Mouse (Mus musculus) ES-E14 (cell line): ENCODE results near the gene Olfr432. TPM values are rescaled to one million over a fixed set of nuclear protein-coding genes. Genes with fewer than 3 reads are reported as not detected.

ENCODE experiments used
- DNase-seq: peaks from one replicate; pipeline ENCODE4 v3.0.0-alpha.2; 2013; ENCODE audit warnings: low read depth, low spot score
- H3K27ac ChIP-seq: 2 replicates; pipeline ENCODE4 v1.5.1; 2012; ENCODE audit warnings: low read depth, mild to moderate bottlenecking, low read length, moderate library complexity, mixed read lengths; ENCODE audit not compliant: poor library complexity, insufficient read depth, severe bottlenecking
- H3K36me3 ChIP-seq: 2 replicates; pipeline ENCODE4 v1.6.1; 2012; ENCODE audit warnings: mild to moderate bottlenecking, low read length, moderate library complexity, mixed read lengths; ENCODE audit not compliant: control insufficient read depth, poor library complexity, insufficient read depth, severe bottlenecking
- H3K4me1 ChIP-seq, 2 experiments: fragments of 150-350 bp in 1 of 2; sonication (generic) in 1 of 2; 2 replicates each; pipeline ENCODE4 v1.6.1; 2012; ENCODE audit warnings: low read length in 2 of 2, mild to moderate bottlenecking in 1 of 2, mixed read lengths in 1 of 2; ENCODE audit not compliant: control insufficient read depth in 2 of 2, insufficient read depth in 2 of 2, poor library complexity in 1 of 2
- H3K4me3 ChIP-seq, 2 experiments: fragments of 150-350 bp in 1 of 2; sonication (generic) in 1 of 2; 2 replicates each; pipeline ENCODE4 v1.5.1; 2012; ENCODE audit warnings: low read length in 2 of 2, low read depth in 1 of 2, mild to moderate bottlenecking in 1 of 2, mixed read lengths in 1 of 2; ENCODE audit not compliant: insufficient read depth in 1 of 2, poor library complexity in 1 of 2, severe bottlenecking in 1 of 2
- H3K9ac ChIP-seq: 2 replicates; pipeline ENCODE4 v1.6.1; 2012; ENCODE audit warnings: low read depth, mild to moderate bottlenecking, low read length, mixed read lengths; ENCODE audit not compliant: poor library complexity, insufficient read depth, severe bottlenecking
- H3K9me3 ChIP-seq: fragments of 150-350 bp; sonication (generic); 2 replicates; pipeline ENCODE4 v1.6.1; 2012; ENCODE audit warnings: low read depth, mild to moderate bottlenecking, low read length; ENCODE audit not compliant: control insufficient read depth, insufficient read depth
- CHD2 ChIP-seq: IDR thresholded peaks from 2 replicates; pipeline ENCODE4 v1.6.1; 2014; ENCODE audit warnings: mild to moderate bottlenecking, low read depth, low read length, inconsistent platforms
- HCFC1 ChIP-seq: IDR thresholded peaks from 2 replicates; pipeline ENCODE4 v1.6.1; 2012; ENCODE audit warnings: low read length, inconsistent platforms, borderline replicate concordance; ENCODE audit not compliant: insufficient read depth
- MAFK ChIP-seq: IDR thresholded peaks from 2 replicates; pipeline ENCODE4 v1.6.1; 2014; ENCODE audit warnings: mild to moderate bottlenecking, low read depth, low read length, inconsistent platforms; ENCODE audit not compliant: insufficient read depth
- ZC3H11A ChIP-seq: IDR thresholded peaks from 2 replicates; pipeline ENCODE4 v1.6.1; 2012; ENCODE audit warnings: low read depth, mild to moderate bottlenecking, inconsistent platforms, low read length, borderline replicate concordance
- ZNF384 ChIP-seq: IDR thresholded peaks from 2 replicates; pipeline ENCODE4 v1.6.1; 2012; ENCODE audit warnings: low read depth, low read length, inconsistent platforms
- in situ Hi-C, 2 experiments: fragments of 600-800 bp; cut with MboI; formaldehyde crosslinking; loops; one replicate each; pipeline ENCODE4 v1.15.1; 2025; ENCODE audit warnings: low sequenced_read_pairs in 2 of 2, inconsistent platforms in 1 of 2; ENCODE audit not compliant: unreplicated experiment in 2 of 2
- total RNA-seq: library from RNA; depleted of rRNA; stranded (reverse); fragments of 300-350 nt; gene quantifications from 2 replicates; pipeline ENCODE4 v1.2.3, GENCODE M21; 2012

The Olfr432 gene
- total RNA-seq, 1 experiment: not detected

DNA sequence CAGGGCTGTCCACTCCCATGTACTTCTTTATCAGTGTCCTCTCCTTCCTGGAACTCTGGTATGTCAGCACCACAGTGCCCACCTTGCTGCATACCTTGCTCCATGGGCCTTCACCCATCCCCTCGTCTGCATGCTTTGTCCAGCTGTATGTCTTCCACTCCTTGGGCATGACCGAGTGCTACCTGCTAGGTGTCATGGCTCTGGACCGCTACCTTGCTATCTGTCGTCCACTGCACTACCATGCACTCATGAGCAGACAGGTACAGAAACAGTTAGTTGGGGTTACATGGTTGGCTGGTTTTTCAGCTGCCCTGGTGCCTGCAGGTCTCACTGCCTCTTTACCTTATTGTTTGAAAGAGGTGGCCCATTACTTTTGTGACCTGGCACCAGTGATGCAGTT lies 1.5 kb downstream of the Olfr432 start:
- no peak for DNase-seq
- H3K4me3 ChIP-seq: no peak overlapping the region
- in situ Hi-C loops: no loop called here
- TF ChIP-seq CHD2: no peak
- no peak for TF ChIP-seq ZC3H11A
- no peak for TF ChIP-seq MAFK
- TF ChIP-seq ZNF384: no peak
- TF ChIP-seq HCFC1: no peak
- no peaks in the 10 kb centered on the region; a peak in 1 of 4 replicates for H3K4me1 ChIP-seq
- no peak overlapping the region for H3K27ac ChIP-seq
- H3K9ac ChIP-seq: no peak overlapping the region
- H3K9me3 ChIP-seq: no peaks in the 10 kb centered on the region
- H3K36me3 ChIP-seq: no peaks in the 10 kb centered on the region

DNA sequence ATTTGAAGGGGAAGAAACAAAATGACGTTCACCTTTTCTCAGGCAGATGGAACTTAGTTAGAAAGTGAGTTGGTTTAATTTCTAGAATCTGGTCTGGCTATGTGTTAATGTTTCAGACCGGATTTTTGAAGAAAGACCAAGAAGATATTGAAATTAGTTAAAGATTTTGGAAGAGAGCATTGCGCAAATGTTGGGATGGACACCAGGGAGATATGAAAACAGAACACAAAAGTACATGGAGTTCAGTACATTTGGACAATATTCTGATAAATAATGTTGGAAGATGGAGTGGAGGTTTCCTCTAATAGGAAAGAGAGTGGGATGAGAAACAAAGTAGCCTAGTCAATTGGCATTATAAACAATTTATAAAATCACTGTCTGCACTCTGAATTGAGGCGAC lies 2.5 kb downstream of the Olfr432 start:
- Histone ChIP-seq H3K36me3 (no peaks in the 10 kb centered on the region), H3K9ac (no peak overlapping the region), H3K4me3 (no peak overlapping the region), H3K9me3 (no peaks in the 10 kb centered on the region), H3K27ac (no peak overlapping the region), H3K4me1 (no peaks in the 10 kb centered on the region; a peak in 1 of 4 replicates)
- TF ChIP-seq CHD2: no peak
- TF ChIP-seq MAFK: no peak
- in situ Hi-C loops: no loop called here
- no peak for DNase-seq

DNA sequence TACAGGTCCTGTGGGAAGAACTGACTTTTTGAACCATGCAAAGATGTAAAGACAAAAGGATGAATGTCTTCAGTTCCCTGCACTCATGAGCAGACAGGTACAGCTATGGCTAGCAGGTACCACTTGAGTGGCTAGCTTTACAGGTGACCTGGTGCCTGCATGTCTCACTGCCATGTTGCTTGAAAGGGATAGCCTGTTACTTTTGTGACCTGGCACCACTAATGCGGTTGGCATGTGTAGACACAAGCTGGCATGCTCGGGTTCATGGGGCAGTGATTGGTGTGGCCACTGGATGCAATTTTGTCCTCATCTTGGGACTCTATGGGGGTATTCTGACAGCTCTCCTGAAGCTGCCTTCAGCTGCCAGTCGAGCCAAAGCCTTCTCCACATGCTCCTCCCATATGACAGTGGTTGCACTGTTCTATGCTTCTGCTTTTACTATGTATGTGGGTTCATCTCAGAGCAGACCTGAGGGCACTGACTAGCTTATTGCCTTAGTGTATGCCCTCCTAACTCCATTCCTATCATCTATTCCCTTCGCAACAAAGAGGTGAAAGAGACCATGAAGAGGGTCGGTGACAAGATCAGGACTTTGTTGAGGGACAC lies 3.0 kb downstream of the Olfr432 start:
- Histone ChIP-seq H3K4me1 (no peaks in the 10 kb centered on the region; a peak in 1 of 4 replicates), H3K36me3 (no peaks in the 10 kb centered on the region), H3K27ac (no peak overlapping the region), H3K4me3 (no peak overlapping the region), H3K9ac (no peak overlapping the region), H3K9me3 (no peaks in the 10 kb centered on the region)
- TF ChIP-seq ZC3H11A: no peak
- no peak for TF ChIP-seq ZNF384
- TF ChIP-seq MAFK: no peak
- TF ChIP-seq HCFC1: no peak
- no peak for TF ChIP-seq CHD2
- no peak for DNase-seq
- in situ Hi-C loops: no loop called here

DNA sequence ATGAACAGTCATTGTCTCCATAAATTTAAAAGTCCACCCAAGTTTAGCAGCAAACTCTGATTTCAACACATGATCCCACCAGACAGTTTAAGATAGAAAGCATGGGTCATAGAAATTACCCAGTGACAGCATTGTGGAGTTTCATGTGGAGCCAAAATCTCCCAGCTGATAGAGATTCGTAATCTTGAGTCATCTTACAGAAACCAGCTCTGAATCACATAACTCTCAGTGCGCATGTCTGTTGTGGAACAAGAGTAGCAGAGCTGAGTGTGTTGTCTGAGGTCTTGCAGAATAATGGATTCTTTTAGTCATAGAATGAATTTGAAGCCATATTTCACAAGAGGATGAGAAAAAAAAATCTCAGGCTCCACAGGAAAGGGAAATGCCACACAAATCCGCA lies 4.0 kb downstream of the Olfr432 start:
- Histone ChIP-seq H3K9me3 (no peaks in the 10 kb centered on the region), H3K4me3 (no peak overlapping the region), H3K27ac (no peak overlapping the region), H3K9ac (no peak overlapping the region), H3K4me1 (no peaks in the 10 kb centered on the region; a peak in 1 of 4 replicates), H3K36me3 (no peaks in the 10 kb centered on the region)
- no peak for DNase-seq
- in situ Hi-C loops: no loop called here
- TF ChIP-seq MAFK (no peak), ZNF384 (no peak), CHD2 (no peak), ZC3H11A (no peak), HCFC1 (no peak)

DNA sequence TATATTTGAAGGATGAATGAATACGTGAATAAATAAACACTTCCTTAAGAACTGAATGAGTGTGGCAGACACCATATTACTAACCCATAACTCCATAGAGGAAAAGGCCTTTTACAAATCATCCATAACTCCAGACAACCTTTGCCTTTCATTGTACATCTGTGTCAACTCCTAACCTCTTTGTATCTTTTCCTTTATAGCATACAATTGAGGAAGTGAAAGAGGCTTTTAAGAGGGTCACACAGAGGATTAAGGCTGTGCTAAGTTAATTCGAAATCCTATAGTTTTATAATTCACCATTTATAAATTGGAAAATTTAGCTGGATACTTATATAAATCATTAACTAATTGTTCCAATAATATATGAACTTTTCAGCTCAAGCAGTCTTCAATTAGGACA lies 6.2 kb downstream of the Olfr432 start:
- H3K4me1 ChIP-seq: no peaks in the 10 kb centered on the region; a peak in 1 of 4 replicates
- DNase-seq: no peak
- no peak overlapping the region for H3K4me3 ChIP-seq
- TF ChIP-seq MAFK (no peak), CHD2 (no peak), HCFC1 (no peak), ZC3H11A (no peak), ZNF384 (no peak)
- no peaks in the 10 kb centered on the region for H3K9me3 ChIP-seq
- H3K36me3 ChIP-seq: no peaks in the 10 kb centered on the region
- no peak overlapping the region for H3K27ac ChIP-seq
- in situ Hi-C loops: no loop called here
- H3K9ac ChIP-seq: no peak overlapping the region
